Mouse (Mus musculus) thymus, adult 2 months (tissue): ENCODE data around the gene Gm21964.

Experiments used
- CTCF ChIP-seq: fragments of 200-500 bp; IDR thresholded peaks from 2 replicates; pipeline ENCODE4 v1.5.1; 2012; ENCODE audit warnings: mild to moderate bottlenecking, control low read depth, low read length, moderate library complexity, borderline replicate concordance; ENCODE audit not compliant: control insufficient read depth, poor library complexity, insufficient read depth; ENCODE audit errors: extremely low read depth
- POLR2A ChIP-seq: fragments of 200-500 bp; IDR thresholded peaks from 2 replicates; pipeline ENCODE4 v1.6.1; 2012; ENCODE audit warnings: mild to moderate bottlenecking, low read length, control low read depth, moderate library complexity; ENCODE audit not compliant: control insufficient read depth, poor library complexity, insufficient read depth; ENCODE audit errors: extremely low read depth

GRCm38 (mm10) chr8:110051208-110051607 is 49.8 kb upstream of the Gm21964 start:
- no peak for TF ChIP-seq CTCF
- TF ChIP-seq POLR2A = no peak
